Mouse (Mus musculus): ENCODE measurements around the gene Art2b.
"Not testable (repeated sequence)": the region's sequence is repeated elsewhere in the genome, so short reads cannot be mapped to it uniquely, and the experiment has no call there.

Gene Art2b

GRCm38 (mm10) chr7:101585408-101585807 is at the start of gene Art2b:
Art2b (minus strand) TSS chr7:101585600.
- DNase-seq (ENCODE audit: low spot score): no peak

GRCm38 (mm10) chr7:101634513-101634912 is 49.1 kb upstream of the Art2b start:
- DNase-seq (ENCODE audit: low spot score): no peak

GRCm38 (mm10) chr7:101633629-101634177 is 48.3 kb upstream of the Art2b start:
- no peak for DNase-seq (ENCODE audit: low spot score)

- peak; percentile 4 for DNase-seq (ENCODE audit: low spot score)
Measured at GRCm38 (mm10) chr7:101628481-101628880, 43.1 kb upstream of the Art2b start.

GRCm38 (mm10) chr7:101627166-101627565 is 41.8 kb upstream of the Art2b start:
- not testable (repeated sequence) for DNase-seq (ENCODE audit: low spot score)

- DNase-seq (ENCODE audit: low spot score): no peak
Measured at GRCm38 (mm10) chr7:101624283-101624682, 38.9 kb upstream of the Art2b start.

- DNase-seq (ENCODE audit: low spot score): not testable (repeated sequence)
Measured at GRCm38 (mm10) chr7:101621861-101622260, 36.5 kb upstream of the Art2b start.

- DNase-seq (ENCODE audit: low spot score): peak; percentile 60
Measured at GRCm38 (mm10) chr7:101620373-101620772, 35.0 kb upstream of the Art2b start.

- no peak for DNase-seq (ENCODE audit: low spot score)
Measured at GRCm38 (mm10) chr7:101618273-101618672, 32.9 kb upstream of the Art2b start.

- DNase-seq (ENCODE audit: low spot score): no peak
Measured at GRCm38 (mm10) chr7:101617438-101618165, 32.2 kb upstream of the Art2b start.

- DNase-seq (ENCODE audit: low spot score): no peak
Measured at GRCm38 (mm10) chr7:101616136-101616835, 30.9 kb upstream of the Art2b start.

GRCm38 (mm10) chr7:101615406-101615805 is 30.0 kb upstream of the Art2b start:
- DNase-seq (ENCODE audit: low spot score): peak; percentile 54

GRCm38 (mm10) chr7:101612786-101613527 is 27.6 kb upstream of the Art2b start:
- not testable (repeated sequence) for DNase-seq (ENCODE audit: low spot score)

- no peak for DNase-seq (ENCODE audit: low spot score)
Measured at GRCm38 (mm10) chr7:101607845-101608244, 22.4 kb upstream of the Art2b start.

GRCm38 (mm10) chr7:101600406-101600805 is 15.0 kb upstream of the Art2b start:
- DNase-seq (ENCODE audit: low spot score): no peak

GRCm38 (mm10) chr7:101598482-101598881 is 13.1 kb upstream of the Art2b start:
- no peak for DNase-seq (ENCODE audit: low spot score)

- no peak for DNase-seq (ENCODE audit: low spot score)
Measured at GRCm38 (mm10) chr7:101594969-101595368, 9.6 kb upstream of the Art2b start.

GRCm38 (mm10) chr7:101584271-101584670 is 1.1 kb downstream of the Art2b start:
- not testable (repeated sequence) for DNase-seq (ENCODE audit: low spot score)

GRCm38 (mm10) chr7:101582012-101582411 is 3.4 kb downstream of the Art2b start:
- no peak for DNase-seq (ENCODE audit: low spot score)

GRCm38 (mm10) chr7:101580863-101581262 is 4.5 kb downstream of the Art2b start:
- DNase-seq (ENCODE audit: low spot score): not testable (repeated sequence)

- no peak for DNase-seq (ENCODE audit: low spot score)
Measured at GRCm38 (mm10) chr7:101574413-101574812, 11.0 kb downstream of the Art2b start.

- DNase-seq (ENCODE audit: low spot score): not testable (repeated sequence)
Measured at GRCm38 (mm10) chr7:101573636-101574035, 11.8 kb downstream of the Art2b start.
